Mouse (Mus musculus) 3T3-L1 (cell line): ENCODE data around the gene Esam.

Experiments used
- DNase-seq: peaks from one replicate; pipeline ENCODE4 v3.0.0-alpha.2; 2015; ENCODE audit warnings: low read depth, low spot score

Gene Esam

GRCm38 (mm10) chr9:37530888-37531705 is 3.2 kb downstream of the Esam start:
- no peak for DNase-seq

GRCm38 (mm10) chr9:37536851-37537250 is 9.0 kb downstream of the Esam start:
- no peak for DNase-seq

- DNase-seq: peak; percentile 59
Observed at GRCm38 (mm10) chr9:37537658-37538250, 9.9 kb downstream of the Esam start.

GRCm38 (mm10) chr9:37539170-37540025 is 11.5 kb downstream of the Esam start, which contains the start of gene Vsig2:
TSS of gene Vsig2 (plus strand) at chr9:37539255.
- DNase-seq: no peak

- DNase-seq: no peak
Observed at GRCm38 (mm10) chr9:37540226-37540625, 12.3 kb downstream of the Esam start.

- DNase-seq: no peak
Observed at GRCm38 (mm10) chr9:37540701-37541575, 13.1 kb downstream of the Esam start.

GRCm38 (mm10) chr9:37541851-37542642 is 14.2 kb downstream of the Esam start:
- no peak for DNase-seq

GRCm38 (mm10) chr9:37543869-37544440 is 16.1 kb downstream of the Esam start:
- no peak for DNase-seq

GRCm38 (mm10) chr9:37544447-37545165 is 16.7 kb downstream of the Esam start:
- DNase-seq: peak; percentile 71

- no peak for DNase-seq
Observed at GRCm38 (mm10) chr9:37545166-37545610, 17.3 kb downstream of the Esam start.

- no peak for DNase-seq
Observed at GRCm38 (mm10) chr9:37545847-37546452, 18.1 kb downstream of the Esam start.

GRCm38 (mm10) chr9:37546889-37547288 is 19.0 kb downstream of the Esam start:
- peak; percentile 28 for DNase-seq

- no peak for DNase-seq
Observed at GRCm38 (mm10) chr9:37550435-37550834, 22.6 kb downstream of the Esam start.

- DNase-seq: no peak
Observed at GRCm38 (mm10) chr9:37551751-37552531, 24.1 kb downstream of the Esam start.

- DNase-seq: peak; percentile 37
Observed at GRCm38 (mm10) chr9:37552536-37553293, 24.8 kb downstream of the Esam start, which contains the start of gene Nrgn. TSS of gene Nrgn (minus strand) at chr9:37552904.

- DNase-seq: peak; percentile 10
Observed at GRCm38 (mm10) chr9:37554279-37554678, 26.4 kb downstream of the Esam start.
